Mouse (Mus musculus): ENCODE data around the gene 6430548M08Rik. TPM values are rescaled to one million over a fixed set of nuclear protein-coding genes. Genes with fewer than 3 reads are reported as not detected.

The 6430548M08Rik gene
- polyA plus RNA-seq (2012; rRNA removed) = 8.4 and 8.8 TPM in 2 replicates

DNA sequence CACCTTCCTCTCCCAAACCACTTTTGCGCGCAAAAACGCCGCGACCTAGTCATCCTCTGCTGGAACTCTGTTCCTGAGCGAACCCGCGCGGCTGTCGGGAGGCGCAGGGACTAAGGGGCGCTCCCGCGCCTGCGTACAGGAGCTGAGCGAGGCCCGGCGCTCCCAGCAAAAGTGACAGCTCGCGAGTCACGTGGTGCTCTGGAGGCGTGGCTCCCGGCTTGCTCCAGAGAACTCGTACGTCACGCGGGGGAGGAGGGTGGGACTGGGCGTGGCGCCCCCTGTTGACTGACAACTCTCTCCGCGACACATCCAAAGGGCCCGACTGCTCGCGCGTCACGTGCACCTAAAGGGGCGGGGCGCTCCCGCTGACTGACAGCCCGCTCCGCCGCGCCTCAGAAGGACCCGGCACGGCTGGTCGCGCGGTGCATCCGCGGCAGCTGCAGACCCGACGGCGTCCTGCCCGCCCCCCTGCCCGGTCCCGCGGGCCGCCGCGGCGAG is at the start of gene 6430548M08Rik:
Gene 6430548M08Rik (plus strand): TSS at position 395 of the 498 bp plus-strand sequence.
- DNase-seq = peak; percentile 100
- peaks cover 6% of the 10 kb centered on the region; the same call in 1 of the 2 replicates for H3K4me1 ChIP-seq (ENCODE audit: control insufficient read depth, insufficient read depth, low read length)
- peak within 1 kb of the TSS; percentile 67 for H3K4me3 ChIP-seq (ENCODE audit: insufficient read depth, low read depth, low read length)
- WGBS = under 1% methylated on average over 61 of the region's 61 CpGs
- no peaks in the 10 kb centered on the region for H3K27me3 ChIP-seq (replicated peaks; ENCODE audit: control insufficient read depth, insufficient read depth, low read length)
- peak within 1 kb of the TSS; percentile 92 for H3K27ac ChIP-seq (ENCODE audit: insufficient read depth, low read depth, low read length)
- TF ChIP-seq POLR2A (IDR thresholded peaks at IDR 0.05; ENCODE audit: low read depth, low read length) (peak; percentile 28), CTCF (conservative IDR thresholded peaks at IDR 0.05; ENCODE audit: insufficient read depth, insufficient read length, low read depth, low read length) (peak; percentile 42; the same call in 1 of the 2 replicates)
- H3K36me3 ChIP-seq (ENCODE audit: control insufficient read depth, insufficient read depth, low read length) = no peaks in the 10 kb centered on the region

DNA sequence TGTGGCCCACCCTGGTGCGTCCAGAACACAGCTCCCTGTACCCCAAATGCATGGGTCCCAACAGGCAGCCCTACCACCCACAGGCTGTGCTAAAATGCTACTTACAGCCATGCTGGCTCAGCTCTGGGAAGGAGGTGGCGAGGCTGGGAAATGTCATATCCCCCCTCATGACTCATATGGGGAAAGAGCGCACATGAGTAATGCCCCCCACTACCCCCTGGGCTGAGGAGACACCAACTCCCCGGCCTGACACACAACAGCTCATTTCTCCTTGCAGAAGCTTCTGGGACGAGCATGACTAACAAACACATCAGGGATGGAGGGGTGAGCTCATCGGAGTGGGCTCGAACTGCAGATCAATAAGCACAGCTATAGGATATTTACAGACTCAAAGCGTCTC is 48.3 kb upstream of the 6430548M08Rik start:
- no peak overlapping the region for H3K4me3 ChIP-seq (ENCODE audit: insufficient read depth, low read depth, low read length)
- H3K4me1 ChIP-seq (ENCODE audit: control insufficient read depth, insufficient read depth, low read length) = peaks cover 11% of the 10 kb centered on the region; the same call in 1 of the 2 replicates
- no peaks in the 10 kb centered on the region for H3K27me3 ChIP-seq (replicated peaks; ENCODE audit: control insufficient read depth, insufficient read depth, low read length)
- WGBS = 94% methylated on average over 8 of the region's 8 CpGs
- H3K36me3 ChIP-seq (ENCODE audit: control insufficient read depth, insufficient read depth, low read length) = no peaks in the 10 kb centered on the region
- DNase-seq = no peak
- no peak for TF ChIP-seq CTCF (conservative IDR thresholded peaks at IDR 0.05; ENCODE audit: insufficient read depth, insufficient read length, low read depth, low read length)
- no peak for TF ChIP-seq POLR2A (IDR thresholded peaks at IDR 0.05; ENCODE audit: low read depth, low read length)
- H3K27ac ChIP-seq (ENCODE audit: insufficient read depth, low read depth, low read length) = no peak overlapping the region

DNA sequence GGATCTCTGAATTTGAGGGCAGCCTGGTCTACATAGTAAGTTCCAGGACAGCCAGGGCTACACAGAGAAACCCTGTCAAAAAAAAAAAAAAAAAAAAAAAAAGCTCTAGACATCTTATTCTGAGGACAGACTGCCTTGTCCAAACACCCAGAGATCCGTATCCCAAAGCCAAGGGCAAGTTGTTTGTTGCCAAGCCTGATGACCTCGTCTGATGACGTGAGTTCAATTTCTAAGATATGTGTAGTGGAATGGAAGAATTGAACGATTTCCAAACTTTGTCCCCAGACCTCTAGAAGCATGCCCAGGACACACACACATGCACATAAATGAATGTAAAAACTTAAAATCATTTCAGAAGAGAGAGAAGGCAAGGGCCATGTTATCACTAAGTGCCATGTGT is 47.7 kb upstream of the 6430548M08Rik start:
- Histone ChIP-seq H3K4me1 (ENCODE audit: control insufficient read depth, insufficient read depth, low read length) (peaks cover 11% of the 10 kb centered on the region; the same call in 1 of the 2 replicates), H3K36me3 (ENCODE audit: control insufficient read depth, insufficient read depth, low read length) (no peaks in the 10 kb centered on the region), H3K27me3 (replicated peaks; ENCODE audit: control insufficient read depth, insufficient read depth, low read length) (no peaks in the 10 kb centered on the region), H3K27ac (ENCODE audit: insufficient read depth, low read depth, low read length) (no peak overlapping the region), H3K4me3 (ENCODE audit: insufficient read depth, low read depth, low read length) (no peak overlapping the region)
- TF ChIP-seq CTCF (conservative IDR thresholded peaks at IDR 0.05; ENCODE audit: insufficient read depth, insufficient read length, low read depth, low read length) (no peak), POLR2A (IDR thresholded peaks at IDR 0.05; ENCODE audit: low read depth, low read length) (no peak)
- WGBS = 84% methylated on average over 4 of the region's 4 CpGs
- no peak for DNase-seq

DNA sequence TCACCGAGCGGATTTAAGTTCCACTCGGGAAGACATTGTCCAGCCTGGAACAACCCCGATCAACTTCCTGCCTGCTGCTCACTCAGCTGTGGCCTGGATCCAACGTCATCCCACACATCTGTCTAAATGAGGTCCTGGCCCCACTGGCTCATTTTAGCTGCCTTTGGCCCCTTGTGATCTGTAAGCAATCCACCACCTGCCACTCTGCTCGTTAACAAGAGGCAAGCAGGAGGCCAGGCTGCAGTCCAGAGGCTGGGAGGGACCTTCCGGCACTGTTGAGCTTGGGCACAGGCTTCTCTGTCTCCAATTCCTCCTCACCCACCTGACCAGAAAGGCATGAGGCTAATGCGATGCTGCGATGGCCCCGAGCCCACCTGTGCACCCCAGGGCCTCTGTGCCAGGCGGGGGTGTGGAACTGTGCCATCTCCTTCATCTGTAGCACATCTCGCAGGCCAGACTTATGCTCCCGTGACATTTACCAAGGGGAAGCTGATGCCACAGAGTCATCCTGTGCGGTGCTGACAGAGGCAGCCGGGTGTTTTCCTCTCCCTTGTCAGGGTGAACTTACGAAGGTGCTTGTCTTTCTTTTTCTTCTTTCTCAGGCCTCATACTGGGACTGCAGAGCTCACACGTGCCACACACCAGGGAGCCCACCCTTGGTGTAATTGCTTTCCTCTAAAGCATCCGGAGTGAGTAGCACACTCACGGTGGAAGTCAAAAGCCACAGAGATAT is 45.9 kb upstream of the 6430548M08Rik start:
- peak; percentile 91 for DNase-seq

DNA sequence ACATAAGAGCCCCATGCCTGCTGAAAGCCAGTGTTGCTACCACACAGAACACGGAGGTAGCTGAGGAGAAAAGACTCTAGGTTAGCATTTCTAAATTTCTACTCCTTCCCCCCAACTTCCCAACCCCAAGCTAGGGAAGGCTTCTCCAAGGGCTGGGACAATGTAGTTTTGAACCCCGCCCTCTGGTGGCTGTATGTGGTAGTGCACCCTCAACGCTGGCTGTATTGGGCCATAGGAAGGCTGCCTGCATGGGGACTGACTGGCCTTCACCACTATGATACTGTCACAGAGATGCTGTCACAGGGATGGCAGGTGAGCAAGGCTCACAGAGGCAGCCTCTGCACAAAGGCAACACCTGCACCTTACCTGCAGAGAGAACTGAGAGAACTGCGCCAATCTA is 42.3 kb upstream of the 6430548M08Rik start:
- TF ChIP-seq CTCF (conservative IDR thresholded peaks at IDR 0.05; ENCODE audit: insufficient read depth, insufficient read length, low read depth, low read length) = peak; percentile 94
- TF ChIP-seq POLR2A (IDR thresholded peaks at IDR 0.05; ENCODE audit: low read depth, low read length) = no peak
- peaks cover 19% of the 10 kb centered on the region for H3K4me1 ChIP-seq (ENCODE audit: control insufficient read depth, insufficient read depth, low read length)
- H3K36me3 ChIP-seq (ENCODE audit: control insufficient read depth, insufficient read depth, low read length) = no peaks in the 10 kb centered on the region
- 24% methylated on average over 4 of the region's 4 CpGs for WGBS
- peak; percentile 86 for DNase-seq
- no peaks in the 10 kb centered on the region for H3K27me3 ChIP-seq (replicated peaks; ENCODE audit: control insufficient read depth, insufficient read depth, low read length)
- no peak overlapping the region for H3K4me3 ChIP-seq (ENCODE audit: insufficient read depth, low read depth, low read length)
- no peak overlapping the region for H3K27ac ChIP-seq (ENCODE audit: insufficient read depth, low read depth, low read length)

More for the DNA sequence above, 45.9 kb upstream of the 6430548M08Rik start:
- no peak overlapping the region for H3K4me3 ChIP-seq (ENCODE audit: insufficient read depth, low read depth, low read length)
- no peak overlapping the region for H3K27ac ChIP-seq (ENCODE audit: insufficient read depth, low read depth, low read length)
- 24% methylated on average over 19 of the region's 19 CpGs for WGBS
- no peaks in the 10 kb centered on the region for H3K36me3 ChIP-seq (ENCODE audit: control insufficient read depth, insufficient read depth, low read length)
- no peaks in the 10 kb centered on the region for H3K27me3 ChIP-seq (replicated peaks; ENCODE audit: control insufficient read depth, insufficient read depth, low read length)
- peaks cover 18% of the 10 kb centered on the region for H3K4me1 ChIP-seq (ENCODE audit: control insufficient read depth, insufficient read depth, low read length)
- TF ChIP-seq CTCF (conservative IDR thresholded peaks at IDR 0.05; ENCODE audit: insufficient read depth, insufficient read length, low read depth, low read length) (no peak), POLR2A (IDR thresholded peaks at IDR 0.05; ENCODE audit: low read depth, low read length) (no peak)

DNA sequence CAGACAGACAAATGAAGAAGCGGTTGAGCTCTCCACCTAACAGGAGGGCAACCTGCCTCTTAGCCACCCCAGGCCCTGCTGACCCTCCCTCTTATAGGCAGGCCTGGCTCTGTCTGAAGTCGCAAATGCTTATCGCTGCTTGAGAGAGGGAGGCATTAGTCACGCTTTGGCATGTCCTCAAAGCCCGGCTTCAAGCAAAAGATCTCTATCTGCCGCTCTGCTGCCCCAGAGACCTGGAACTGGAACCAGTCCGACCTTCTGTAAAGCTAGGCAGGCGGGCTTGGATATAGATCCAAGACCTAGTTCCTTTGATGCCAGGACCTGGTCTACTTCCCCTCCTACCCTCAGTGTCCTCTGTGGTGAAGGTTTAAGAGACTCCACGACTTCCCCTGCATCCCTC is 41.7 kb upstream of the 6430548M08Rik start:
- no peaks in the 10 kb centered on the region for H3K36me3 ChIP-seq (ENCODE audit: control insufficient read depth, insufficient read depth, low read length)
- DNase-seq = no peak
- 70% methylated on average over 9 of the region's 9 CpGs for WGBS
- H3K27me3 ChIP-seq (replicated peaks; ENCODE audit: control insufficient read depth, insufficient read depth, low read length) = no peaks in the 10 kb centered on the region
- TF ChIP-seq CTCF (conservative IDR thresholded peaks at IDR 0.05; ENCODE audit: insufficient read depth, insufficient read length, low read depth, low read length) (no peak), POLR2A (IDR thresholded peaks at IDR 0.05; ENCODE audit: low read depth, low read length) (no peak)
- no peak overlapping the region for H3K4me3 ChIP-seq (ENCODE audit: insufficient read depth, low read depth, low read length)
- no peak overlapping the region for H3K27ac ChIP-seq (ENCODE audit: insufficient read depth, low read depth, low read length)
- H3K4me1 ChIP-seq (ENCODE audit: control insufficient read depth, insufficient read depth, low read length) = peaks cover 19% of the 10 kb centered on the region

DNA sequence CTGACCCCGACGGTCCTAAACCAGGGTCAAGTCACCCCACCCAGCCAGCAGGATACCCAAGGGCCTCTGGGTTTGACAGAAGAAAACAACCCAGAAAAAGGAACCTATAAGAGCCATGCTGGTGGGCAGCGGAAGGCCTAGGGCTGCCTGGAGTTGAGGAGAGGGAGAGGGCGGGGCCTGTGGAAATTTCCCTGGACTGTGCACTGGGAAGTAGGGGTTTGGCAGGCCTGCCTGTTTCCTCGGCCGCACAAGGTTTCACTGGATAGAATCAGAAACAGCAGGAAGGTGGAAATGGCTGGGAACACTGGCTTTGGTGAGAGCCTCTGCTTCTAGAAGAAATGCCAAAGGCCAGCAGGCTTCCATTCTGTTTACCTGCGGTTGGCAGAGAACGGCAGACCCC is 41.1 kb upstream of the 6430548M08Rik start:
- no peak overlapping the region for H3K27ac ChIP-seq (ENCODE audit: insufficient read depth, low read depth, low read length)
- no peaks in the 10 kb centered on the region for H3K27me3 ChIP-seq (replicated peaks; ENCODE audit: control insufficient read depth, insufficient read depth, low read length)
- DNase-seq = peak; percentile 62
- no peak overlapping the region for H3K4me3 ChIP-seq (ENCODE audit: insufficient read depth, low read depth, low read length)
- H3K36me3 ChIP-seq (ENCODE audit: control insufficient read depth, insufficient read depth, low read length) = no peaks in the 10 kb centered on the region
- TF ChIP-seq POLR2A (IDR thresholded peaks at IDR 0.05; ENCODE audit: low read depth, low read length) = no peak
- no peak for TF ChIP-seq CTCF (conservative IDR thresholded peaks at IDR 0.05; ENCODE audit: insufficient read depth, insufficient read length, low read depth, low read length)
- peaks cover 14% of the 10 kb centered on the region for H3K4me1 ChIP-seq (ENCODE audit: control insufficient read depth, insufficient read depth, low read length)
- 68% methylated on average over 8 of the region's 8 CpGs for WGBS
